Mouse (Mus musculus): ENCODE results near the gene Tktl2.

The Tktl2 gene

DNA sequence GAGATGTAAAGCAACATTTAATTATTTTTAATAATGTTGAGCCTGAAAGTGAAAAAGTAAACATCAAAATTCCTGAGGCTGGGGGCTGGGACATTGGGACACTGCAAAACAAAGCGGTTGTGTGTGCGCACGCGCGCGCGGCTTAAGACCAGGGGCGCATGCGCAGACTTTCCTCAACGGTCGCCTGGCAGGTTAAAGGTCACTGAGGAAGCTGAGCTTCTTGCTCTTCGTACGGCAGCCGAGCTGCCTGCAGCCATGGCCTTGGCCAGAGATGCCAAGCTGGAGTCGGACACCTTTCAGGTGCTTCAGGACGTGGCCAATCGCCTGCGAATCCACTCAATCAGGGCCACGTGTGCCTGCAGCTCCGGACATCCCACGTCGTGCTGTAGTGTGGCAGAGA, at the start of gene Tktl2:
Tktl2 (plus strand) TSS at position 220 of the 400 bp plus-strand sequence.
- no peak for DNase-seq (ENCODE audit: low spot score in 2 of 2)

DNA sequence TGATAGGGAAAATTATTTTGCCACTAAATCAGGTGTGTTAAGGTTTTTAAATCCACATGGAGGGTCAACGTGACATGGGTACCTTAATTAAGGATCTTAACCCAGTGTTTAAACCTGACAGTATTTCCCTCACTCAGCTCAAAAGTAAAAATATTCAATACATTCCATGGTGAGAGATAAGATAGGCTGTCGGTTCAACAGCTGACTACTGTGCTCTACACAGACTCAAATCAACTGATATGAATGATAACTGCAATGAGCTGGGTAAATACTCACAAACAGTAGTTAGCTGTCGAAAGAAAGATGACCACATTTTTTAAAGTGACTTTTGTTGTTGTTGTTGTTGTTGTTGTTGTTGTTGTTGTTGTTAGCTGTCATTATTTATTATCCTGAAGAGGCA, 41.7 kb upstream of the Tktl2 start:
- no peak for DNase-seq (ENCODE audit: low spot score in 2 of 2)

DNA sequence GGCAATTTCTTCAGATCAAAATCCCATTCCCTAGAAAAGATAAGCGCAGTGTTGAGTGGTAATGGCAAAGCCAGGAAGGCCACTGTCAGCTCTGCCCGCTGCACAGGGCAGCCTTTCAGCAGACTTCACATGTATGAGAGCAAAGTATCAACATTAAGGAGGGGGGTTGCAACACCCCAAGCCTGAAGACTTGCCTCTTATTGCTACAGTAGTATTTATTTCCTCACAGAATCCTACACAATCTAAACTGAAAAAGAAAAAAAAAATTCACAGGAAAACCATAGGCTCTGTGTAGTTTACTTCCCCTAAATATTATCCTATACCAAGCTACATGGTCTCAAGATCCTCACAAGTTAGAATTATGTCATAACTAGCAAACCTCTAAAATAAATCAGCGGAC, 34.7 kb upstream of the Tktl2 start:
- DNase-seq (ENCODE audit: low spot score in 2 of 2): no peak

DNA sequence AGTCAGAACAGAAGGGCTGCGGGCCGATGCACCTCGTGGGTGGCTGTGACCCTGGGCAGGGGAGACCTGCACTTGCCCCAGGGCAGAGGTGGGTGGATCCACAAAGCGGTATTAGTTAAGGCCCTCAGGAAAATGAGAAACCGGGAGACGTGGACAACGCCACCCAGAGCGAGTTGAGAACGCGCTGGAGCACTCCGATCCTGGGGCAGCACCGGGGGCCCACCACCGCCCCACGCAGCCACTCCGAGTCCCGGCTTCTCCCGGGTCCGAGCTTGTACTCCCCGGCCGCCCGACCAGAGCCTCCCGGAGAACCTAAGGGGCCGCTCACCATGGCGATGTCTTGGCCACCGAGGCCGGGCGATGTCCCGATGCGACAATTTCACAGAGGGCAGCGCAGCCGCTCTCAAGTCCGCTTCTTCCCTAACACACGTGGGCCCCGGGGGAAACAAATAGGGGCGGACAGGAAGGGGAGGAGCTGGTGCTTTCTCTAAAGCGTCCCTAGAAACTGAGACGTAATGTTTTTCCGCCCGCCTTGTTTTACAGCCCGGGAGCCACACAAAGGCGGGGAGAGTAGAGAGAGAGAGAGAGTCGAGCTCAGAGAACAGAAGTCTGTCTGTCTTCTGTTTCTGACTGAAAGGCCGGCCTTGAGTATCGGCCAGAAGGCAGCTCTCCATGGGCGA, 25.3 kb upstream of the Tktl2 start, which contains the start of gene Tma16:
Tma16 (minus strand) TSS at position 447 of the 680 bp plus-strand sequence.
- DNase-seq (ENCODE audit: low spot score in 2 of 2): peak; percentile 53 to 86

DNA sequence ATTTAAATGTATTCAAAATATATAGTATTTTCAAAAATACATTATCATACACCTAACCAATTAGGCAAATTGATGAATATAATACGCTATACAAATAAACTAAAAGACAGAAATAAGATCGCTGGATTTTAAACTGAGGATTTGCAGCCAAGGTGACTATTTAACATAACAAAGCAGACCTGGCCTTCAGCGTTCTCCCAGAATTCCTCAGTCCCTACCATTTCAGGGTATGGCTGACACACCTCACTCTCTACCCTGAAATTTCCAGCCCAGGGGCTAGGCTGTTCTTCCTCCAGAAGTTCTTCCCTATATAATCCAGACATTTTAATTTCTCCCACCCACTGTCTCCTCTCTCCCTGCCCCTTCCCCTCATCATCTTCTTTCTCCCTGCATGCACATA, 23.0 kb upstream of the Tktl2 start:
- DNase-seq (ENCODE audit: low spot score in 2 of 2): no peak

DNA sequence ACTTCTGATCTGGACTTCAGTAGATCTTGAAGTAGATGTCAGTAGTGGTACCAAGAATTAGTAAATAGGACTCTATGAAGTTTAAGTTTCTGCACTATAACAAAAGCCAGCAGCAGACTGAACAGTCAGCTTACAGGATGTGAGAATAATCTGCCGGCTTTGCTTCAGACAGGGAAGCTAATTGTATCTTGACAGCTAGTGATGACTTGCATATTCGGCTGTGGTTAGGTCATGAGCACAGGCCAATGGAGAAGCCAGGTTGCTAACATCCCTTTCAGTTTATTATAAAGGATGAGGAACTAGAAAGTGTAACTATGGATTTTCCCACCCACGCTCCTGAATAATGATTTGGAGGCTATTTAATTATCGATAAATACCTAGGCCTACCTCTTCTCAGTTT, 20.9 kb upstream of the Tktl2 start:
- no peak for DNase-seq (ENCODE audit: low spot score in 2 of 2)

DNA sequence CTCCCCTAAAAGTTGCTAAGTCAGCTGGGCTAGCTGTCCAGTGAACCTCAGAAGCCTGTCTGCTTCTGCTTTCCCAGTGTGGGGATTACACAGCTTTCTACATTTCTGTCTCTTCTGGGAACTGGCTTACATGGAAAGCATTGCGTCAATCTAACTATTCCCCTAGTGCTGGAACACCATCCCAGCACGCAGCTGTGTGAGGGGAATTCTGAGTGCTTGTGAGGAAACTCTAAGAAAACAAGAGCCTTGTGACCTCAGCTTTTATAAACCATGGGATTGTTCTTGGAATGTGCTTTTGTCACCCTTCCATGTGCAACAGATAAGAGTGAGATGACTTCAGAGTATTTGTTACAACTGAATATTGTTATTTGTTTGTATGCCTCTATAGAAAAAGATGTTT, 17.1 kb upstream of the Tktl2 start:
- DNase-seq (ENCODE audit: low spot score in 2 of 2): no peak

DNA sequence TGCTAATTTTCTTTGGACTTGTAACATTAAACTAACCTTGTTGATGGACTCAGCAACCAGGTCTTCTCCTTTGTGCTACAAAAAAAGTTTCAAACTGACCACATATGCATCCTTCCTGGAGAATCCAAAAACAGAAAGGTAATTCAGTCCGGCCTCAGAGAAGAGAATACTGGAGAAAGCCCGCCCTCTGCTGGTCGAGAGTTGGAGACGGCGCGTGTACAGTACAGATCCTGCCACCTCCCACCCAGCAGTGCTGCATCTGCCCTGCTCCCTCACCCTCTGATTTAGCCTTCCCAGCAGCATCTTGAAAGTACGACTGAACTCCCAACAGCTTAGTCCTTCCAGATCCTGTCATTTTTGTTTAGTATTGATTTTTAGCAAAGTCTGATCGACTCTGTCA, 15.8 kb upstream of the Tktl2 start:
- DNase-seq (ENCODE audit: low spot score in 2 of 2): peak; percentile 73 to 79

DNA sequence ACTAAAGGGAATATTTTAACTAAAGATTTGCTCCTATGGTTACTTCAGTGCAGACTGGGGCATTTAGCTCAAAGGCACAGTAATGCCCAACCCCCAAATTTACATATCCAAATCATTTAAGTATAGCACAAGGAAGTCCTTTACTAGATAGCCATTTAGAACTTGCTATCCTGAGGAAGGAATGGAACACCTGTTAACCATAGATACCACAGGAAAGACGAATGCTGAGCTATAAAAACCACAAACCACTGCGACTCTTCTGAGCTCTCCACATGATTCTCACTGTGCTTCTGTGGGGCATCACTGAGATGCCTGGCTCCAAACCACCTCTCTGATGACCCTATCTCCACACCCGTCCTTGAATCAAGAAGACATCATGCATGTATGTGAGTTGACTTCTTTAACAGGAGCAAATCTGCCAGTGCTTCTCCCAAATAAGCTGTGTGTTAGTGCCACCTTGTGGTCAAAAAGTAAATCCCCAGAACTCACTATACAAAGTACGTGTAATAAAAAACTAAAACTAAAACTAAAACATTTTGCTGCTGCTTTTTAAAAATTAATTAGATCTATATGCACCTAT, 14.5 kb upstream of the Tktl2 start:
- peak in 1 of 2 experiments; percentile 15 for DNase-seq (ENCODE audit: low spot score in 2 of 2)

DNA sequence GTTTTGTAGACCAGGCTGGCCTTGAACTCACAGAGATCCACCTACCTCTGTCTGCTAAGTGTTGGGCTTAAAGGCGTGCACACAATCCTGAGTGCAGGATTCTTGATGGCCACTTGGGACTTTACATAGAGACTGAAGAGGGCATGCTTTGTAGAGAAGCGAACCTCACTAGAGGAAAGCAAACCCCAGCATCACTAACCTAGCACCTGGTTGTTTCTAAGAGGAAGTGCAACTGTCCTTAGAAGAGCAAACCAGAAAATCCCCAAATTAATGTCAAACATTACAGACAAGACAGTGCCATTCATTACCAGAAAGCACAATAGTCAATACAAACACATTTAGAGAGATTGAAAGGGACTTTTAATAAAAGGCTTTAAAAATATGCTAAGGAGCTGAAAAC, 8.2 kb upstream of the Tktl2 start:
- no peak for DNase-seq (ENCODE audit: low spot score in 2 of 2)

DNA sequence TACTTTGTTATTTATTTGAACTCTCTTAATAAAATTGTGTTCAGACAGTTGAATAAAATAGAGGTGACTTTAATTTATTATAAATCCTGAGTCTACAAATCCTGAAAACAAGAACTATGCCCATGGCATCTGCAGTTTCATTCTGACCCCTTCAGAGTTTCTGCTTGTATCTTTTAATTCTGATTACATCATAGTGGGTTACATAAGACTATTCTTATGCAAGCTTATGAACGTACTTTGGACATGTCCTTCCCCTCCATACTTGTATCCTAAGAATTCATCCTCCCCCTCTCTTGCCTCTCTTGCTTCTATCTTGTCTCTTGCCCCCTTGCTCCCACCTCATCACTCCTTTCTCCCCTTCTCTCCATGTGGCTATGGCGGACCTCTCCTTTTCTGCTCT, 7.6 kb downstream of the Tktl2 start:
- no peak for DNase-seq (ENCODE audit: low spot score in 2 of 2)

DNA sequence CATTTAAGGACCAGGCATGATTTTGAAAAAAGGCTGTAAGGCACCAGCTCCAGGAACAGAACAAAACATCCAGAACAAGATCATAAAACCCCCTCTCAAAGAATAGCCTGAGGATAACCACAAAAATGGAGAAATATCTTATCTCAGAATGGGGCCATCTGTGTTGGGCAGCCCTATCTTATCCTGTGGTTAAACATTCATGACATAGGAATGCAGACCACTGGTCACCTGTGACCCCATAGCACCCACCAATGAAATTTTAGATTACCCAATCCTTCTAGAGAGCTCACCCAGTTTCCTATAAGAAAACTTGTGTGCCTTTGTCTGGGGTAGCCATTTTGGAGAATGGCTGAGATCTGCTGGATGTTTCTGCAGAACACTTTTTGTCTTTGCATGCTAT, 9.0 kb downstream of the Tktl2 start:
- DNase-seq (ENCODE audit: low spot score in 2 of 2): no peak

DNA sequence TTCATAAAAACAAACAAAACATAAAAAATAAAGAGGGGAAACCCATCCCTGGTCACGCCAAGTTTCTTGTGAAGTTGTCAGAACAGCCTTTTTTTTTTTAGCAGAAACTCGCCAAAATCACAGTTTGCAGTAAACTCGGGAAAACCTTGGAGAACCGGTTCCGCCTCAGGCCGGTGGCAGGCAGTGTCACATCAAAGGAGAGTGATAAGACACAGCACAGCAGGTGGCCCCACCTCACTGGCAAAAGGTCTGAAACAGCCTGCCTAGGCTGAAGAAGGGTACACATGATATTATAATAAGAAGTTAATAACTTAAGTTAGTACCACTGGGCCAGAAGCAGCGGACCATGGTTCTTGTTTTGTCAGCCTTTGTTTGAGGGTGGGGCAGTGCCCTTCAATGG, 38.5 kb downstream of the Tktl2 start:
- no peak for DNase-seq (ENCODE audit: low spot score in 2 of 2)

All from cerebellum, postnatal 4 days (tissue).